Mouse (Mus musculus): ENCODE data around the gene Rora.

Rora gene

GRCm38 (mm10) chr9:68823292-68823691 is 169.7 kb downstream of the Rora start:
- DNase-seq: no peak

- peak; percentile 33 to 49 for DNase-seq
These were observed 171.5 kb downstream of the Rora start for GRCm38 (mm10) chr9:68825107-68825506.

- DNase-seq: peak; percentile 42 to 72
These were observed 172.3 kb downstream of the Rora start for GRCm38 (mm10) chr9:68825841-68826240.

GRCm38 (mm10) chr9:68827441-68827840 is 173.9 kb downstream of the Rora start:
- DNase-seq: no peak

- DNase-seq: peak in 1 of 2 experiments; percentile 31
These were observed 176.3 kb downstream of the Rora start for GRCm38 (mm10) chr9:68829903-68830302.

- no peak for DNase-seq
These were observed 179.7 kb downstream of the Rora start for GRCm38 (mm10) chr9:68833323-68833722.

- DNase-seq: no peak
These were observed 181.6 kb downstream of the Rora start for GRCm38 (mm10) chr9:68835037-68835649.

GRCm38 (mm10) chr9:68842134-68842892 is 188.7 kb downstream of the Rora start:
- no peak for DNase-seq

- DNase-seq: no peak
These were observed 192.0 kb downstream of the Rora start for GRCm38 (mm10) chr9:68845556-68845955.

GRCm38 (mm10) chr9:68850321-68850720 is 196.7 kb downstream of the Rora start:
- DNase-seq: no peak

- DNase-seq: peak in 1 of 2 experiments; percentile 20
These were observed 198.6 kb downstream of the Rora start for GRCm38 (mm10) chr9:68852201-68852600.

GRCm38 (mm10) chr9:68852934-68853333 is 199.3 kb downstream of the Rora start:
- no peak for DNase-seq

GRCm38 (mm10) chr9:68859500-68859899 is 205.9 kb downstream of the Rora start:
- DNase-seq: no peak

GRCm38 (mm10) chr9:68866317-68866716 is 212.7 kb downstream of the Rora start:
- DNase-seq: no peak

- peak in 1 of 2 experiments; percentile 44 for DNase-seq
These were observed 220.3 kb downstream of the Rora start for GRCm38 (mm10) chr9:68873838-68874237.

GRCm38 (mm10) chr9:68874544-68874943 is 221.0 kb downstream of the Rora start:
- no peak for DNase-seq

- no peak for DNase-seq
These were observed 222.2 kb downstream of the Rora start for GRCm38 (mm10) chr9:68875791-68876190.

GRCm38 (mm10) chr9:68876289-68876688 is 222.7 kb downstream of the Rora start:
- DNase-seq: no peak

- DNase-seq: no peak
These were observed 228.3 kb downstream of the Rora start for GRCm38 (mm10) chr9:68881896-68882295.

- DNase-seq: no peak
These were observed 229.4 kb downstream of the Rora start for GRCm38 (mm10) chr9:68883005-68883404.

- DNase-seq: no peak
These were observed 230.1 kb downstream of the Rora start for GRCm38 (mm10) chr9:68883687-68884086.

GRCm38 (mm10) chr9:68884451-68885035 is 231.0 kb downstream of the Rora start:
- peak; percentile 23 to 27 for DNase-seq

GRCm38 (mm10) chr9:68888670-68889069 is 235.1 kb downstream of the Rora start:
- DNase-seq: peak; percentile 40 to 43

- DNase-seq: no peak
These were observed 237.8 kb downstream of the Rora start for GRCm38 (mm10) chr9:68891431-68891830.

Data from kidney, adult 8-10 months (tissue).